Mouse (Mus musculus) lung, postnatal 36 days (tissue): ENCODE data around the gene Mrps23.

Experiments
- DNase-seq: peaks from one replicate; pipeline ENCODE4 v3.0.0; 2022; ENCODE audit warnings: mixed read lengths

The Mrps23 gene

GRCm38 (mm10) chr11:88251972-88252766 lies 48.0 kb downstream of the Mrps23 start:
- DNase-seq: peak; percentile 87

DNA sequence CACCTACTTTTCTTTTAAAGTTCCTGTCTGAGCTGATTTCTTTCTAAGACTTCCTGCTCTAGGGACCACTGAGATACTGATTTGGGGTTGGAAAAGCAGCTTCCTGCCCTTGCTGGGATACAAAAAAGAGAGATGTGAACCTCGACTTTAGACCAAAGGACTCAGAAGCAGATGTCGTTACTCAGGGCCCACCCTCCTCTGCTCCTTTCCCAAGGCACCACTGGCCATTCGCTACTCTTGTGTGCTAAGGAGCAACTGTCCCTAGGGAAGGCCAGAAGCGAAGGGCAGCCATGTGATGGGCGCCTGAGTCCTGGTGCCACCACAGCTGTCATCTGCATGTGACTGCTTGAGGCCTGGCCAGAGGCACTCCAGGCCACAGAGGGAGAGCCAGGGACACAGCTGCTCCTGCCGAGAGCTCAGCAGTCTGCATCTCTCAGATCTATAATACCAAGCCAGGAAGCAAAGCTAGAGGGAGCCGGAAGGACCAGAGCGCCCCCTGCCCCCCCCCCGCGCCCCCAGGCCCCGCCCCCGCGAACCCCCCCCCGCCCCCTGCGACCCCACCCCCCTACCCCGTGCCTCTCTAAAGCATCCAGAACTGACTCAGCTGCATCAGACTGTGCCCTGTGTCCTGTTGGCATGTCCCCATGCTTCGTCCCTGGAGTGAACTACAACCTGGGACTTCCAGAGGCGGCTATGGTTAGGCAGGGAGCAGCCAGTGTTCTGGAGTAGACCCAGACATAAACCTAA lies 48.8 kb downstream of the Mrps23 start:
- peak; percentile 37 for DNase-seq

DNA sequence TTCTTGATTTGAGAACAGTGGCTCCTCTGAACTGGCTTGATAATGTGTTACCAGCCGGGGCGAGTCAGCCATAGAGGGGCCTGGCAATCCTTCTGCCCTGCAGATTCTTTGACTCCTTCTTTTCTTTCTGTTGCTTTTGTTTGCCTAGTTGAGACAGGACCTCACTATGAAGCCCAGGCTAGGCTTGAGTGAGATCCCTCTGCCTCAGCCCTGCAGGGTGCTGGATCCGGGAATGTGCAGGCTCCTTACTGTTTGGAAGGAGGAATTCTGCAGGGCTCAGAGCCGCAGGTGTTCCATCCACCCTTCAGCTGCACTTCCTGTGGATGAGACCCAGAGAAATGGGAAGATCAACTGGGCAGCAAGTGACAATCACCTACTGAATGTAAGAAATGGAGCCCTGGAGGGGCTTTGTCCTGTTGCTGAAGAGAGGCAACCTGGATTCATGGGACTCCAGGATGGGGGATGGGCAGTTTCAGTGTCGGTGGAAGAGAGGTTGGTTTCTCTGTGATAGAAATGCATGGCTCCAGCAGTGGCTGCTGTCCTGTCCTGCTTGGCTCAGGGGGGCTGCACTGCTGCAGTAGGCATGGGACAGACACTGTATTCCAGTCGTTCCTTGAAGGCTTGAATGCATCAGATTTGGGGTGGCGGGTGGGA lies 49.5 kb downstream of the Mrps23 start:
- no peak for DNase-seq

GRCm38 (mm10) chr11:88257700-88258099 lies 53.5 kb downstream of the Mrps23 start:
- DNase-seq: no peak

- no peak for DNase-seq
These were observed 54.0 kb downstream of the Mrps23 start for GRCm38 (mm10) chr11:88258212-88258611.

DNA sequence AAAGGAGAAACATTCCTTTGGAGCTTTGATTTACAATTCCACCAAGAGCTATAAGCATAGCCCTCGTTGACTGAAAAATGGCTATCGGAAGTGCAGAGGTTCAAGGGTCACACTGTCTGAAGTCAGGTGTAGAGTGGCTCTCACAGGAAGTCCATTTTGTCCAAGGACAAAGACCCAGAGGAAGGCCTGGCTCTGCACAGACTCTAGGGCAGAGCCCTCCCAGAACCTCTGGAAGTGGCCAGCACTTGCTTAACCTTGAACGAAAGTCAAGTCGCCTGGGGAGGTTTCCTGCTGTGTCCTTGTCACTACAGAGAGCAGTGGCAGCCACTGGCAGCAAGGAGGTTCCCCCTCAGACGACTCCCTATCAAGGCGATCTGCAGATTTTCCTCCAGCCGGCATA lies 56.3 kb downstream of the Mrps23 start:
- DNase-seq: no peak
